Mouse (Mus musculus) retina, postnatal 7 days (tissue): ENCODE results near the gene Rimbp3.
"Not testable (repeated sequence)": the region's sequence is repeated elsewhere in the genome, so short reads cannot be mapped to it uniquely, and the experiment has no call there.

ENCODE experiments used
- DNase-seq: peaks from one replicate; pipeline ENCODE4 v3.0.0-alpha.2; 2012; ENCODE audit warnings: low read depth, low spot score

Gene Rimbp3

GRCm38 (mm10) chr16:17208389-17209361 is at the start of gene Rimbp3:
TSS of gene Rimbp3 (plus strand) at chr16:17208603.
- peak; percentile 73 for DNase-seq

DNA sequence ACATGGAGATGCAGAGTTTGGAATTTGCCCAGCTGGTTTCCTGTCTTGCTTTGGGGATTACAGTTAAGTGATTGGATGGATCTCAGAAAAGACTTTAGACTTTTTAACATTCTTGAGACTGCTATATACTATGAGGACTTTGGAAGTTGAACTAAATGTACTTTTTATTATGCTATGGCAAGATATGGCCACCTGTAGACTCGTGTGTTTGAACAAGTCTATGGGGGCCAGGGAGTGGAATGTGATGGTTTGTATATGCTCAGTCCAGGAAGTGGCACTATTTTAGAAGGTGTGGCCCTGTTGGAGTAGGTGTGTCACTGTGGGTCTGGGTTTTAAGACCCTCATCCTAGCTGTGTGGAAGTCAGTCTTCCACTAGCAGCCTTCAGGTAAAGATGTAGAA is 42.9 kb upstream of the Rimbp3 start:
- DNase-seq: not testable (repeated sequence)

DNA sequence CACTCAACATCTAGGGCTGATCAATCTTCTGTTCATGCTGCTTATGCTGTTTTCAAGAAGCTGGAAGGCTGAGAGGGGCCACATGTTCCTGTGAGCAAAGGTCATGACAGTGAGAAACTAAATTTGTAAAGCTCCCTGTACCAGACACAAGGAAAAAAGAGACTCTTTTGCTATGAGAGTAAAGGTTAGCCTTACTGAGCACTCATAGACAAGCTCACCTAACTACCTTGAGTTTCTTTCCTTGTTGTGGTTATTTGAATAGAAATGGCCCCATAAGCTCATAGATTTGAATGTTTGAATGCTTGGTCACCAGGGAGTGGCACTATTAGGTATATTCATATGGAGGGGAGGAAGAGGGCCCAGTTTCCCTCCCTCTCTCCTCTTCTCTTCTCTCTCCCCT is 41.2 kb upstream of the Rimbp3 start:
- no peak for DNase-seq

GRCm38 (mm10) chr16:17168049-17168448 is 40.4 kb upstream of the Rimbp3 start:
- no peak for DNase-seq

- DNase-seq: no peak
Observed at GRCm38 (mm10) chr16:17175765-17176164, 32.6 kb upstream of the Rimbp3 start.

DNA sequence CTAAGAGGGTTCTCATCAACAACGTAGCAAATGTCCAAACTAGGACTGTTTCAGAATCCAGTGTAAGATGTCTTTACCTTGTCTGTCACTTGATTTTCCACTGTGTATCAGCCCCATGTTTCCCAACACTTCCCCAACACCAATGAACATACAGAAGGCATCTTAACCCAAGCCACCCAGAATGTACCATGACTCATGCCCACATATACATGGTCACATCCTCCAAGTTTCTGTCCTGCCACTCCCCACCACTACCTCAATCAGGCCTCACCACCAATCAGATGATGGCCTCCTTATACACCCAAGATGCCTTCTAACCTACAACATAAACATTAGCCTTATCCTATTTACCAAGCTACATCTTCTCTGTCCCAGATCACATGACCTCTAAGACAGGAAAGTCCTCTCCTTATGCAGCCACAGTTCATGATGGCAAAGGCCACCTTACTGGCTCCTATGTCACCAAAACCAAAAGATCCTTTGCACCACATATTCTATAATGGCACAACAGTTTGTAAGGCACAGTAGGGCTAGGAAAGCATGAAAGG is 30.7 kb upstream of the Rimbp3 start:
- DNase-seq: no peak

DNA sequence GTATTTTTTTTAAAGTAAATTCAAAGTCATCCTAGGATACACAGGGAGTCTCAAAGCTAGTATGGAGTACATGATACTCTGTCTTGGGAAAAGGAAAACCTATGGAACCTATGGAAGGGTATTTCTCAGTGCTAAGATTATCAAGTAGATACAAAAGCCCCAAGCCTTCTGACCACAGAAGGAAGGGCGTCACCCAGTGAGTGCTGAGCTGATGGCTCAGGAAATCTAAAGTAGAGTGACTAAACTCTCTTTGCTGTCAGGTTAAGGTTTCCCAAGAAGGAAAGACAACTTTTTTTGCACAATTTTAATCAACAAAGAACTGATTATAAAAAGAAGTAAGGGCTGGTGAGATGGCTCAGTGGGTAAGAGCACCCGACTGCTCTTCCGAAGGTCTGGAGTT is 28.7 kb upstream of the Rimbp3 start:
- DNase-seq: no peak

- no peak for DNase-seq
Observed at GRCm38 (mm10) chr16:17181382-17181781, 27.0 kb upstream of the Rimbp3 start.

GRCm38 (mm10) chr16:17182136-17182535 is 26.3 kb upstream of the Rimbp3 start:
- no peak for DNase-seq

DNA sequence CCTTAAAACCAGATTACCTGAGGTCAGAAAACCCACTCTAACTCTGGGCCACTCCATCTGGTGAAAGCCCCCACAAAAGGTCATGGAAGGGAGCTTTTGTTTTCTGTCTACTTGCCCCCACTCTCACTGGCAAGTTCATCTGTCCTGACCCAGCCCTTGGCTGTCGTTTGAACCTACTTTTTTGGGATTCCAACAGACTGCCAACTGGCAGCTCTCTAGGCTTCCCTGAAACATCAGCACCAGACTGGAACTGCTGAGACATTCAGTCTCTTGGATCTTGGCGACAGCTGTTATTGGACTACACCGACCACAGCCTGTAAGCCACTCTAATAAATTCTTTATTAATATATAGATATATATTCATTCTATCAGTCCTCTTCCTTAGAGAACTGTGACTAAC is 25.4 kb upstream of the Rimbp3 start:
- DNase-seq: no peak

GRCm38 (mm10) chr16:17185475-17185874 is 22.9 kb upstream of the Rimbp3 start:
- DNase-seq: no peak

- DNase-seq: no peak
Observed at GRCm38 (mm10) chr16:17193823-17194222, 14.6 kb upstream of the Rimbp3 start.

DNA sequence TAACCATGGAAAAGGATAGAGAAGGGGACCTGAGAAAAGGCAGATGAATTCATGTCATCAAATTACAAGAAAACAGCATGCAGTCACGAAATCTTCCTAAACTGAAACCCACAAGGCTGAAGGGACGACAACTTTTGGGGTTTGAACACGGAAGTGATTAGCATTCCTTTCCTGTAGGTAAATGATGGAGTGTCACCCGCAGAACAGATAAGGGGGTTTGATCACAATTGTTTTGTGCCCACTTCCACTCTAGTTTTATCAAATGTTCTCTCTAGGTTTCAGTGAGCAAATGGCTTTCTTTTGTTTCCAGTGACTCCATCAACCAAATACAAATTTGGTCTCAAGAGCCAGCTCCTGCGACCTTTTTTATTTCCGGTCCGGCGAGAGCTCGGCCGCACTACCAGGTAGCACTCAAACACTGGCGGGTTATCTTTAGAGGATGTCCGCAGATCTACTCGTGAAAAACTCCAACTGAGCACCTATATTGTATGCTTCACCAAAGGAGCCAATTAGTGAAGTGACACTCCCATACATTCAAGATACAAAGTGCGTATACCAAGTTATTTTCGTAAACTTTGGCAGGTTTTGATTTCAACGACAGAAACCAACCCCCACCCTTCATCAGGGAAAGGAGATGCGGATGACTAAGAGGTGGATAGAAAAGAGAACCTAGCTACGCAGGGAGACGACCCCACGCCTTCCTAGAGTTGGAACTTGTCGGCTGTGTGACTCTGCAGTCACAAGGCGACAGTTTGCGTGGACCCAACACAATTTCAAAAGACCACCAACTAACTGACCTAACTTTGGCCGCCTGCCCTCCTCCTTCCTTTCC is 8.1 kb upstream of the Rimbp3 start:
- DNase-seq: no peak

GRCm38 (mm10) chr16:17200953-17201707 is 7.3 kb upstream of the Rimbp3 start:
- peak; percentile 66 for DNase-seq

- DNase-seq: peak; percentile 9
Observed at GRCm38 (mm10) chr16:17201977-17202376, 6.4 kb upstream of the Rimbp3 start.

DNA sequence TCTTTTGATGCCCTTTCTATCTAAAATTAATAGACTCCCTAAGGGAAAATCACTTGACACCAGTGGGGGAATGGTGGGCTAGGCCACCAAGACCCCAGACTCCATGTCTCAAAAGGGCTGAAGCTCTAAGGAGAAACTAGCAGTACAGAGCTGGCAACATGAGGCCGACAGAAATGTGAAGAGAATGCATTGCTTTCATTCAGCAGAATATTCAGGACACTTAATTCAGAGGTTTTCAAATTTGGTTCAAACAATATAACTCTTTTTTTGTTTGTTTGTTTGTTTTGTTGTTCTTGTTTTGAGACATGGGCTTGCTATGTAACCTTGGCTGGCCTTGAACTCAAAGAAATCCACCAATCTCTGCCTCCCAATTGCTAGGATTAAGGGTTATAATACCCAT is 5.9 kb upstream of the Rimbp3 start, which contains the start of gene Ube2l3:
Gene Ube2l3, minus strand, starts transcription at position 101 of the 400 bp plus-strand sequence.
- DNase-seq: no peak

- peak; percentile 44 for DNase-seq
Observed at GRCm38 (mm10) chr16:17204990-17205389, 3.4 kb upstream of the Rimbp3 start.

- DNase-seq: peak; percentile 23
Observed at GRCm38 (mm10) chr16:17209404-17209960, 1.1 kb downstream of the Rimbp3 start.

GRCm38 (mm10) chr16:17209981-17210838 is 1.8 kb downstream of the Rimbp3 start:
- DNase-seq: peak; percentile 77
